In the genomic region with DNA sequence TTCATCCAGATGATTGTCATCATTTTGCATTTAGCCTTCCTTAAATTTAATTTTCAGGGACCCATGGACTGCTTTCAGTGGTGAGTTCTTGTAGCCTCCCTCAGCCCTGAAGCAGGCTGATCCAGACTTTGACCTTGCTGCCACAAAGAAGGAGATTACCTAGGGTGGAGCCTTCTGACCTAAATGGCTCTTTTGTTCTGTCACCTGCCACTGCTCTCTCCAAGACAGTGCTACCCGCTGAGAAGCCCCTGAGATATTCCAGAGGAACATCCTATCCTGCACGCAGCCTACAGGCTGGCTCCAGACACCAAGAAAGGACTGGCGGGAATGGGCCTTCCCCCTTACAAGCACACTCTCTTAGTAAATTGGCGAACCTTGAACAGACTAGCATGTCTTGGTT, we compare ENCODE assay signal across 27 mouse cellular contexts. TPM values are rescaled to one million over a fixed set of nuclear protein-coding genes. Genes with fewer than 3 reads are reported as not detected.
"Had no signal": no experiment of that assay in that cellular context is flagged by ENCODE, and none has a peak within 500 bp of the region (broad histone marks: within the 10 kb centered on the region; RNA-seq: fewer than 3 reads in every experiment).

No protein-coding gene starts in this region.

- H3K27ac ChIP-seq: kidney, postnatal 0 days; limb, embryonic 10.5 days; limb, embryonic 13.5 days; liver, embryonic 13.5 days; macrophage; midbrain, embryonic 12.5 days; neural tube, embryonic 13.5 days; stomach, postnatal 0 days had no signal

- H3K36me3 ChIP-seq: limb, embryonic 10.5 days; limb, embryonic 13.5 days; liver, embryonic 13.5 days; midbrain, embryonic 12.5 days; neural tube, embryonic 13.5 days had no signal

- H3K4me3 ChIP-seq: limb, embryonic 10.5 days; limb, embryonic 13.5 days; liver, embryonic 13.5 days; midbrain, embryonic 12.5 days; myocyte; neural tube, embryonic 13.5 days had no signal

- H3K9ac ChIP-seq: limb, embryonic 13.5 days; liver, embryonic 13.5 days; lung, embryonic 14.5 days; midbrain, embryonic 12.5 days; neural tube, embryonic 13.5 days had no signal

- H3K9me3 ChIP-seq: limb, embryonic 10.5 days; limb, embryonic 13.5 days; midbrain, embryonic 12.5 days; neural tube, embryonic 13.5 days had no signal

- H3K27me3 ChIP-seq: limb, embryonic 13.5 days; liver, embryonic 13.5 days; midbrain, embryonic 12.5 days; neural tube, embryonic 13.5 days had no signal

- ATAC-seq: lung, postnatal 0 days; midbrain, embryonic 16.5 days had no signal

- DNase-seq: kidney, adult 18-20 months; layer of hippocampus, adult 9-11 months; liver; liver, embryonic 13.5 days; lung, embryonic 14.5 days; right cerebral cortex, postnatal 4 days; thymus, adult 2 months; thymus, postnatal 36 days had no signal

- H3K4me2 ChIP-seq: limb, embryonic 13.5 days; liver, embryonic 13.5 days; lung, embryonic 14.5 days; midbrain, embryonic 12.5 days; neural tube, embryonic 13.5 days had no signal

- H3K4me1 ChIP-seq: limb, embryonic 10.5 days; limb, embryonic 13.5 days; liver, embryonic 13.5 days; midbrain, embryonic 12.5 days; neural tube, embryonic 13.5 days had no signal

RNA-seq across cellular contexts. Expression of a gene that starts 10.0 kb away (rescaled TPM):
- total RNA-seq: layer of hippocampus, adult 18-20 months; left cerebral cortex, adult 18-20 months; megakaryocyte, adult 5-6 weeks; monocyte, adult 5-6 weeks had no signal
- polyA plus RNA-seq: kidney, embryonic 14.5 days; limb, embryonic 10.5 days; limb, embryonic 13.5 days; liver, embryonic 13.5 days; lung, embryonic 14.5 days; lung, postnatal 0 days; macrophage; midbrain, embryonic 12.5 days; midbrain, embryonic 16.5 days; myocyte; neural tube, embryonic 13.5 days; stomach, embryonic 14.5 days; stomach, postnatal 0 days; thymus, adult 2 months; urinary bladder, adult 2 months had no signal

RNA-seq across cellular contexts. Expression of a gene that starts 28.6 kb away (rescaled TPM):
- total RNA-seq: layer of hippocampus, adult 18-20 months; layer of hippocampus, postnatal 25 days; left cerebral cortex, adult 18-20 months; left cerebral cortex, postnatal 25 days; megakaryocyte, adult 5-6 weeks; monocyte, adult 5-6 weeks had no signal
- polyA plus RNA-seq: limb, embryonic 10.5 days; limb, embryonic 13.5 days; lung, embryonic 14.5 days; lung, postnatal 0 days; macrophage; myocyte; stomach, embryonic 14.5 days; thymus, adult 2 months; urinary bladder, adult 2 months had no signal
